Mouse (Mus musculus) layer of hippocampus, postnatal 14 days (tissue): ENCODE results near the gene Spem1. TPM values are rescaled to one million over a fixed set of nuclear protein-coding genes. Genes with fewer than 3 reads are reported as not detected.

Experiments
- total RNA-seq, 2 experiments: library from RNA; stranded (reverse); gene quantifications; 2 replicates each; pipeline ENCODE4 v1.2.3; 2021

Gene Spem1
- total RNA-seq, 2 experiments from 2014 or later, result 0.50 to 0.74 TPM

Other genes with a start within 250 kb of the Spem1 start
- gene Wrap53, start 241.9 kb downstream of the Spem1 start, total RNA-seq, result 1 to 10 TPM; 8.6 to 9.5 TPM
- gene Trp53, start 241.8 kb downstream of the Spem1 start, total RNA-seq, result 10 to 100 TPM; 27.3 to 29.6 TPM
- 100 to 1,000 TPM; 513 to 551 TPM for gene Atp1b2, start 216.2 kb downstream of the Spem1 start, total RNA-seq
- not detected for gene Shbg, start 204.3 kb downstream of the Spem1 start, total RNA-seq
- gene Sat2, start 200.2 kb downstream of the Spem1 start, total RNA-seq, result 10 to 100 TPM; 16.1 to 19.8 TPM
- gene Fxr2, start 189.2 kb downstream of the Spem1 start, total RNA-seq, result 100 to 1,000 TPM; 105 to 106 TPM
- gene Sox15, start 166.9 kb downstream of the Spem1 start, total RNA-seq, result under 1 TPM in 1 of 2 experiments, not detected in 1; 0.48 TPM
- 10 to 100 TPM; 73.3 to 82.4 TPM for gene Mpdu1, start 159.5 kb downstream of the Spem1 start, total RNA-seq
- gene Cd68, start 156.0 kb downstream of the Spem1 start, total RNA-seq, result 10 to 100 TPM; 13.1 to 18.5 TPM
- 100 to 1,000 TPM; 409 to 418 TPM for gene Eif4a1, start 149.8 kb downstream of the Spem1 start, total RNA-seq
- 10 to 100 TPM; 84.3 to 88.5 TPM for gene Senp3, start 140.1 kb downstream of the Spem1 start, total RNA-seq
- gene Tnfsf13, start 136.4 kb downstream of the Spem1 start, total RNA-seq, result 1 to 10 TPM in 1 of 2 experiments, under 1 TPM in 1; 0.88 to 1.1 TPM
- gene Tnfsf12, start 126.3 kb downstream of the Spem1 start, total RNA-seq, result 1 to 10 TPM; 5.8 to 6.5 TPM
- gene Tnfsfm13, start 126.1 kb downstream of the Spem1 start, total RNA-seq, result 1 to 10 TPM in 1 of 2 experiments, under 1 TPM in 1; 0.45 to 1.0 TPM
- 10 to 100 TPM; 62.8 to 68.5 TPM for gene Polr2a, start 63.5 kb downstream of the Spem1 start, total RNA-seq
- gene Slc35g3, start 60.2 kb downstream of the Spem1 start, total RNA-seq, result under 1 TPM in 1 of 2 experiments, not detected in 1; 0.21 TPM
- 10 to 100 TPM; 82.0 to 83.5 TPM for gene Zbtb4, start 56.3 kb downstream of the Spem1 start, total RNA-seq
- 1 to 10 TPM; 1.0 to 1.1 TPM for gene Chrnb1, start 26.2 kb downstream of the Spem1 start, total RNA-seq
- 10 to 100 TPM; 22.8 to 23.7 TPM for gene Fgf11, start 20.3 kb downstream of the Spem1 start, total RNA-seq
- not detected for gene Tmem102, start 16.6 kb downstream of the Spem1 start, total RNA-seq
- gene Gm39566, start 6.9 kb downstream of the Spem1 start, total RNA-seq, result not detected
- gene Spem2, start 3.7 kb downstream of the Spem1 start, total RNA-seq, result not detected
- 100 to 1,000 TPM; 220 to 226 TPM for gene Nlgn2, start 15.6 kb upstream of the Spem1 start, total RNA-seq
- gene Tmem256, start 16.3 kb upstream of the Spem1 start, total RNA-seq, result 100 to 1,000 TPM; 150 to 162 TPM
- 10 to 100 TPM; 22.0 to 23.3 TPM for gene Plscr3, start 24.2 kb upstream of the Spem1 start, total RNA-seq
- gene Tnk1, start 36.5 kb upstream of the Spem1 start, total RNA-seq, result not detected
- not detected for gene Tmem95, start 55.8 kb upstream of the Spem1 start, total RNA-seq
- 1 to 10 TPM; 1.1 to 1.2 TPM for gene Kctd11, start 59.2 kb upstream of the Spem1 start, total RNA-seq
- under 1 TPM in 1 of 2 experiments, not detected in 1; 0.30 TPM for gene Acap1, start 73.4 kb upstream of the Spem1 start, total RNA-seq
- 1 to 10 TPM; 1.5 to 2.1 TPM for gene 2810408A11Rik, start 78.8 kb upstream of the Spem1 start, total RNA-seq
- gene Neurl4, start 78.9 kb upstream of the Spem1 start, total RNA-seq, result 100 to 1,000 TPM; 108 to 124 TPM
- 10 to 100 TPM; 28.5 to 29.3 TPM for gene Gps2, start 91.7 kb upstream of the Spem1 start, total RNA-seq
- gene Eif5a, start 99.8 kb upstream of the Spem1 start, total RNA-seq, result 100 to 1,000 TPM; 446 to 451 TPM
- gene Ybx2, start 113.6 kb upstream of the Spem1 start, total RNA-seq, result 1 to 10 TPM; 8.3 to 9.7 TPM
- gene Slc2a4, start 126.0 kb upstream of the Spem1 start, total RNA-seq, result 1 to 10 TPM; 1.8 to 3.6 TPM
- gene Cldn7, start 142.6 kb upstream of the Spem1 start, total RNA-seq, result not detected
- 100 to 1,000 TPM; 108 to 115 TPM for gene Ctdnep1, start 159.0 kb upstream of the Spem1 start, total RNA-seq
- 10 to 100 TPM; 88.5 to 93.9 TPM for gene Elp5, start 160.3 kb upstream of the Spem1 start, total RNA-seq
- 100 to 1,000 TPM; 221 to 251 TPM for gene Gabarap, start 169.0 kb upstream of the Spem1 start, total RNA-seq
- gene Phf23, start 173.6 kb upstream of the Spem1 start, total RNA-seq, result 10 to 100 TPM; 38.0 to 40.0 TPM
- gene Dvl2, start 178.4 kb upstream of the Spem1 start, total RNA-seq, result 10 to 100 TPM; 29.3 to 29.7 TPM
- 10 to 100 TPM; 62.3 to 69.2 TPM for gene Acadvl, start 193.2 kb upstream of the Spem1 start, total RNA-seq
- 100 to 1,000 TPM; 845 to 900 TPM for gene Dlg4, start 194.8 kb upstream of the Spem1 start, total RNA-seq
- 1 to 10 TPM in 1 of 2 experiments, under 1 TPM in 1; 0.88 to 1.0 TPM for gene Asgr1, start 231.9 kb upstream of the Spem1 start, total RNA-seq